Mouse (Mus musculus) heart, embryonic 14.5 days (tissue): ENCODE data around the gene Ttc13. TPM values are rescaled to one million over a fixed set of nuclear protein-coding genes. Genes with fewer than 3 reads are reported as not detected.

Experiments
- ATAC-seq: fragments of 200-750 bp; cut with Nextera tagmentation; 2 replicates; pipeline ENCODE4 v1.8.0; 2017; ENCODE audit warnings: low read depth, moderate TSS enrichment; ENCODE audit not compliant: insufficient number of reproducible peaks, insufficient read depth, low FRiP score
- H3K27ac ChIP-seq, 2 experiments: fragments of 200-500 bp in 1 of 2; fragments of 300-500 bp in 1 of 2; sonication (generic) in 1 of 2; replicated peaks in 1 of 2; 2 replicates each; pipeline ENCODE4 v1.5.1; 2012 to 2014; ENCODE audit warnings: low read depth in 2 of 2, low read length in 2 of 2, control low read depth in 1 of 2, mild to moderate bottlenecking in 1 of 2, mixed read lengths in 1 of 2; ENCODE audit not compliant: control insufficient read depth in 1 of 2, insufficient read depth in 1 of 2
- H3K27me3 ChIP-seq: fragments of 300-500 bp; sonication (generic); 2 replicates; pipeline ENCODE4 v1.6.1; 2014; ENCODE audit warnings: mild to moderate bottlenecking, low read length, control low read depth; ENCODE audit not compliant: control insufficient read depth, insufficient read depth
- H3K36me3 ChIP-seq: fragments of 300-500 bp; sonication (generic); 2 replicates; pipeline ENCODE4 v1.6.1; 2014; ENCODE audit warnings: mild to moderate bottlenecking, control low read depth, low read length, mixed read lengths; ENCODE audit not compliant: control insufficient read depth, insufficient read depth
- H3K4me1 ChIP-seq, 2 experiments: fragments of 200-500 bp in 1 of 2; fragments of 300-500 bp in 1 of 2; sonication (generic) in 1 of 2; 2 replicates each; pipeline ENCODE4 v1.6.1; 2012 to 2014; ENCODE audit warnings: low read length in 2 of 2, control low read depth in 1 of 2, mixed read lengths in 1 of 2; ENCODE audit not compliant: control insufficient read depth in 2 of 2, insufficient read depth in 2 of 2
- H3K4me2 ChIP-seq: fragments of 300-500 bp; sonication (generic); 2 replicates; pipeline ENCODE4 v1.6.1; 2014; ENCODE audit warnings: mild to moderate bottlenecking, low read length
- H3K4me3 ChIP-seq, 2 experiments: fragments of 200-500 bp in 1 of 2; fragments of 300-500 bp in 1 of 2; sonication (generic) in 1 of 2; 2 replicates each; pipeline ENCODE4 v1.5.1; 2012 to 2014; ENCODE audit warnings: low read length in 2 of 2, mild to moderate bottlenecking in 2 of 2, control low read depth in 1 of 2, low read depth in 1 of 2, moderate library complexity in 1 of 2; ENCODE audit not compliant: control insufficient read depth in 1 of 2, insufficient read depth in 1 of 2
- H3K9ac ChIP-seq: fragments of 300-500 bp; sonication (generic); 2 replicates; pipeline ENCODE4 v1.6.1; 2014; ENCODE audit warnings: mild to moderate bottlenecking, low read length
- H3K9me3 ChIP-seq: fragments of 300-500 bp; sonication (generic); 2 replicates; pipeline ENCODE4 v1.6.1; 2016; ENCODE audit warnings: low read length, control low read depth; ENCODE audit not compliant: control insufficient read depth
- WGBS: fragments of 180-500 bp; shearing (Covaris S2); extraction: QIAGEN DNeasy Blood & Tissue Kit; methylation state at CpG from one replicate; pipeline ENCODE4 v1.1.7; 2014; 5-methylcytosine and 5-hydroxymethylcytosine counted together
- polyA plus RNA-seq: library from polyadenylated mRNA; unstranded; fragments of >200 nt; fragmentation: Nextera tagmentation; extraction: Ambion mirVana; gene quantifications from 2 replicates; pipeline ENCODE4 v1.2.1, GENCODE M21; 2014

Gene Ttc13
- polyA plus RNA-seq, 1 experiment from 2014 or later: 30.5 TPM

DNA sequence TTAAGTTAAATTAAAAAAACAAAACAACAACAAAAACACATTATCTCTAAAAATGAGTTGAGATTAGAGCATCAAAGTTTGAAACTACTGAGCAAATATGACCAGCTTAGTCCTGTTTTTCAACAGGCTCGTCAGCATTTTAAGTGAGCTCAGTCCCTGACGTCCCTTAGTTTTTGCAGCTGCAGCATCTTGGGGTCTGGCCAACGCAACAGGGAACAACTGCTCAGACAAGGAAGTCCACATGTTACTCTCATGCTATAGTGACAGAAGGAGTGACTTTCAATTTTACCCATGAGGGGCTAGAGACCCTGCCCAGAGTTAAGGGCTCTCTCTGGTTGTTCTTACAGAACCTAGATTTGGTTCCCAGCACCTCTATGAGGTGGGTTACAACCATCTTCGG lies 17.4 kb downstream of the Ttc13 start:
- Histone ChIP-seq H3K4me2 (no peak overlapping the region), H3K36me3 (peaks cover 52% of the 10 kb centered on the region), H3K4me1 (no peaks in the 10 kb centered on the region), H3K27me3 (no peaks in the 10 kb centered on the region), H3K27ac (no peak overlapping the region), H3K4me3 (no peak overlapping the region), H3K9me3 (no peaks in the 10 kb centered on the region), H3K9ac (no peak overlapping the region)
- no peak for ATAC-seq
- 86% methylated on average over 4 of the region's 4 CpGs for WGBS

DNA sequence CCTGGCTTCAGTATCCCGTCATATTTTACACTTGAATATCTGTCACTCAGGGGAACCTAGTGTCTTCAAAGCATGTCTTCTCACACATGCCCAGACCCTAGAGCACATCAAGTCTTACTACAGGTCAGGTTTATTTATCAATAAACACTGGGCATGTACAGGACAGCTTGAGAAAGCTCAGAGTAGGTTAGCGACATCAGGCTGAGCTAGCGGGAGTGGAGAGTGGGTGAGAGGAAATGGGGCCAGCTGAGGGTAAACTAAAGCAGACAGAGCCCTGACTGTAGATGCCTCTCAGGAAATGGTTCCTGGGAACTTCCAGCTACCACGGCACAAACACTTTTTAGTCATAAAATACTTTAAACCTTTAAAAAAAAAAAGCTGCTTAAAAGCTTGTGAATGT lies 18.3 kb downstream of the Ttc13 start:
- H3K27ac ChIP-seq: no peak overlapping the region
- peaks cover 52% of the 10 kb centered on the region for H3K36me3 ChIP-seq
- 68% methylated on average over 4 of the region's 4 CpGs for whole genome bisulfite sequencing
- H3K4me2 ChIP-seq: no peak overlapping the region
- H3K9me3 ChIP-seq: no peaks in the 10 kb centered on the region
- H3K4me1 ChIP-seq: no peaks in the 10 kb centered on the region
- H3K27me3 ChIP-seq: no peaks in the 10 kb centered on the region
- no peak overlapping the region for H3K4me3 ChIP-seq
- no peak overlapping the region for H3K9ac ChIP-seq
- no peak for ATAC-seq

DNA sequence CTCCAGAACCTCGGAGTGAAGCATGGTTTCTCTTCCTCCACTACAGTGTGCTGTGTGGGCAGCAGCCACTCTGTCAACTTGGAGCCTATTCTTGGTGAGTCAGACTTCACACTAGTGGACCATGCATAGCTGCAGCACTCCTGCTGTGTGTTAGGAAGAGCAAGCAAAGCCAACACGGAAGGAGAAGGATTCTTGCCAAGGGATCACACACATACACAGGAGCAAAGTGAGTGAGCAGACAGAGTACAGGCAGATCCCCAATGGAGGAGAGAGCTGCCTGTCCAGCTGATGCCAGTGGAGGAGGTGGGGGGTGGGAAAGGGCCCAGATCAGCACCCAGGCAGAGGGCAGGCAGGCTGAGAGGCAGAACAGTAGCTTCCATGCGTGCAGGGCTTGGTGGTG lies 19.6 kb downstream of the Ttc13 start:
- Histone ChIP-seq H3K4me3 (no peak overlapping the region), H3K36me3 (peaks cover 55% of the 10 kb centered on the region), H3K9me3 (no peaks in the 10 kb centered on the region), H3K4me1 (no peaks in the 10 kb centered on the region), H3K9ac (no peak overlapping the region), H3K27ac (no peak overlapping the region), H3K27me3 (no peaks in the 10 kb centered on the region), H3K4me2 (no peak overlapping the region)
- whole genome bisulfite sequencing: 79% methylated on average over 3 of the region's 3 CpGs
- no peak for ATAC-seq

DNA sequence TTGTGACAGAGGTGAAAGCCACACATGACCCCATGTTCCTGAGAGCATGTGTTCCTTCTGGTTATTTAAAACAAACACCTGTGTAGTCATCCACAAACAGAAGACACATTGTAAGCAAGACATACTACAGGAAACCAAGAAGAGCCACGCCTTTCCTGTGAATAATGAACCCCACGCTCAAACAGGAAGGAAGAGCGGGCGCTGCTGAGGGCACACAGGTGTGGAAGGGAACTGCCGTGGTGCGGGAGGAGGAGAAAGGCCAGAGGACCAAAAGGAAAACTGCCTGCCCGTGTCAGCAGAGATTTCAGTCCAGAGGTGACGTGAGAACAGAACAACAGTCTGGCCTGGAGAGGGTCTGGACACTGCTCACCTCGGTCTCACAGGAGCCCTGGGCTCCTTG lies 20.8 kb downstream of the Ttc13 start:
- no peak for ATAC-seq
- Histone ChIP-seq H3K4me3 (no peak overlapping the region), H3K4me2 (no peak overlapping the region), H3K27ac (no peak overlapping the region), H3K36me3 (peaks cover 50% of the 10 kb centered on the region), H3K9me3 (no peaks in the 10 kb centered on the region), H3K9ac (no peak overlapping the region), H3K4me1 (no peaks in the 10 kb centered on the region), H3K27me3 (no peaks in the 10 kb centered on the region)
- WGBS: 79% methylated on average over 9 of the region's 9 CpGs

DNA sequence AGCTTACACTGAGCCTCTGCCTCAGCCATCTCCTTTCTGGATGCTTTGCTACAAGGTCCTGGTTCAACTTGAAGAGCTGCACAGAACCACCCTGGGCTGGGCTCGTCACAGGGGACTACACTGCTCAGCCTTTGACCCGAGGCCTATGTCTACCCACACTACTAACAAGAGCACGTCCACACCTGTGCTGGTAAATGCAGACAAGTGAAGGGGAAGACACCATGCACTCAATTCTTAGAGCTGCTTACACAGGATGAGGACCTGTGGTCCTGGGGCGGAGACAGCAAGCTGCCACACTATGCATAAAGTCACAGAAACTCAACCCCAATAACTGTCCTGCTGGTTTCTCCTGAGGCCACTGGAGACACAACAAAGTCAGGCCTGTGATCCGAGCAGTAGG lies 21.5 kb downstream of the Ttc13 start:
- H3K27me3 ChIP-seq: no peaks in the 10 kb centered on the region
- H3K9me3 ChIP-seq: no peaks in the 10 kb centered on the region
- no peaks in the 10 kb centered on the region for H3K4me1 ChIP-seq
- H3K4me2 ChIP-seq: no peak overlapping the region
- no peak overlapping the region for H3K9ac ChIP-seq
- H3K36me3 ChIP-seq: peaks cover 46% of the 10 kb centered on the region
- H3K4me3 ChIP-seq: no peak overlapping the region
- no peak overlapping the region for H3K27ac ChIP-seq
- 86% methylated on average over 5 of the region's 5 CpGs for WGBS
- ATAC-seq: no peak

DNA sequence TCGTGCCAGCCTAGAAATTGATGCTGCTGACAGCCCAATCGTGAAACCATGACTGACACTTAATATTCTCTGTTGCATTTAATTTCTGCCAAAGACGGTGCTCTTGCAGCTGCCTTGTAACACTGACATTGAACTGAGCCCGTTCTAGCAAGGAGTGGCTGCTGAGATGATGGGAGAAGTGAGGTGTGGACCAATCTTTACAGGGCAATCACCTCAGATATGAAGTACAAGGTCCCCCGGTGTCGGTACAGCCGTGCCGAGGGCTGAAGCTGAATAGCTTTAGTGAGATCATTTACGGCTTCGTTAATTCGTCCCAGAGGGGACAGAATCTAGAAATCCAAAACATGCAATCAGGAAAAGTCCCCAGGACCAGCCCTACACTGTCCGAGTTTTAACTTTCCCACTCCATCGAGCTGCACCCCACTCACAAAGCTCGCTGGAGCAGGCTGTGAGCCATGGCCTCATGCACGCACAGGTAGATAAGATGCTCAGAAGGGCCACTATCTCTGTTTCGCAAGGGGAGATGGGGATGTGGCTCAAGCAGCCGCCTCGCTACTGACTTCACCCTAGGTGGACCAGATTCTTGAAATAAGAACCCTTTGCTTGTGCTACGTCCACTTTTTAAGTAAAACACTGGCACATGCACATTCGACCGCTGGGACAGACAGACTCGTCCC lies 26.2 kb downstream of the Ttc13 start:
- Histone ChIP-seq H3K27me3 (no peaks in the 10 kb centered on the region), H3K4me2 (no peak overlapping the region), H3K4me3 (no peak overlapping the region), H3K4me1 (no peaks in the 10 kb centered on the region), H3K9ac (no peak overlapping the region), H3K36me3 (peaks cover 63% of the 10 kb centered on the region), H3K9me3 (no peaks in the 10 kb centered on the region), H3K27ac (no peak overlapping the region)
- ATAC-seq: no peak
- WGBS: 90% methylated on average over 22 of the region's 22 CpGs

DNA sequence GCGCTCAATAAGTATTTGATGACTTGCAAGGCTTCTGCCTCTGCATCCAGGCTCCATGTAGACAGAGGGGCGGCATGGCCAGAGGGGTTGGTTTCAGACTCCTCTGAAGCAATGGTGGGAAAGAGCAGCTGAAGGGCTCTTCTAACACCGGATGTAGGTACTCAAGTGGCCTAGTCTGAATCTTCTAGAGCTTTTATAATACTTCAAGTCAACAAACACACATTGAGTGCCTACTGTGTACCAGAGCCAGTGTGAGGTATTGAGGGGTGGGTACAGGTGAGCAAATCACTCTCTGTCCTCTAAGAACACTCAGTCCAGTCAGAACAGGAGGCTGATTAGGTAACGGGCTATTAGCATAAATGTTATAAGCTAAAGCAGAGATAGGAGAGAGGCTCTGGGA lies 30.1 kb downstream of the Ttc13 start:
- no peaks in the 10 kb centered on the region for H3K27me3 ChIP-seq
- no peak overlapping the region for H3K27ac ChIP-seq
- H3K9ac ChIP-seq: no peak overlapping the region
- H3K4me1 ChIP-seq: no peaks in the 10 kb centered on the region
- H3K9me3 ChIP-seq: no peaks in the 10 kb centered on the region
- peaks cover 49% of the 10 kb centered on the region for H3K36me3 ChIP-seq
- WGBS: 92% methylated on average over 4 of the region's 4 CpGs
- no peak overlapping the region for H3K4me2 ChIP-seq
- no peak overlapping the region for H3K4me3 ChIP-seq
- ATAC-seq: no peak

DNA sequence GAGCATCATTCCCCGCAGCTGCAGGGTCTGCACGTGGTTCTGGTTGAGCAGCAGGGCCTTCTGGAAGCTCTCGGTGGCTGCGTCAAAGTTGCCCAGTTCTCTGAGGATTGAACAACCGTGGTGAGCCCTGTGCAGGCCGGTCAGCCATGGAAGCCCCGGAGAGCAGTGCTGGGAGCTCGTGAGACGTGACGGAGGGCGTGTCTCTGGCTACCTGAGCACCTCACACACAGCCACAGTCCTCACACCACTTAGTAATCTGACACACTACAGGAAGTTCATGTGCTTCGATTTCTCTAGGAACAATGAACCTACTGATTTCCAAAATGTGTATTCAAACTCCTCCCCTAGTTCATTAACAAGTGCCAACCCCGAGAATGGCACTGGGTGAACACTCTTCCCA lies 32.9 kb downstream of the Ttc13 start:
- WGBS: 87% methylated on average over 13 of the region's 13 CpGs
- H3K4me1 ChIP-seq: no peaks in the 10 kb centered on the region
- no peak overlapping the region for H3K27ac ChIP-seq
- H3K27me3 ChIP-seq: no peaks in the 10 kb centered on the region
- no peaks in the 10 kb centered on the region for H3K9me3 ChIP-seq
- no peak overlapping the region for H3K4me3 ChIP-seq
- no peak for ATAC-seq
- H3K36me3 ChIP-seq: peaks cover 58% of the 10 kb centered on the region
- no peak overlapping the region for H3K4me2 ChIP-seq
- H3K9ac ChIP-seq: no peak overlapping the region
